Mouse (Mus musculus): ENCODE measurements around the gene Zfp568. TPM values are rescaled to one million over a fixed set of nuclear protein-coding genes. Genes with fewer than 3 reads are reported as not detected.
"Not testable (repeated sequence)": the region's sequence is repeated elsewhere in the genome, so short reads cannot be mapped to it uniquely, and the experiment has no call there.

Gene Zfp568
- polyA plus RNA-seq, 1 experiment: 11.0 TPM

DNA sequence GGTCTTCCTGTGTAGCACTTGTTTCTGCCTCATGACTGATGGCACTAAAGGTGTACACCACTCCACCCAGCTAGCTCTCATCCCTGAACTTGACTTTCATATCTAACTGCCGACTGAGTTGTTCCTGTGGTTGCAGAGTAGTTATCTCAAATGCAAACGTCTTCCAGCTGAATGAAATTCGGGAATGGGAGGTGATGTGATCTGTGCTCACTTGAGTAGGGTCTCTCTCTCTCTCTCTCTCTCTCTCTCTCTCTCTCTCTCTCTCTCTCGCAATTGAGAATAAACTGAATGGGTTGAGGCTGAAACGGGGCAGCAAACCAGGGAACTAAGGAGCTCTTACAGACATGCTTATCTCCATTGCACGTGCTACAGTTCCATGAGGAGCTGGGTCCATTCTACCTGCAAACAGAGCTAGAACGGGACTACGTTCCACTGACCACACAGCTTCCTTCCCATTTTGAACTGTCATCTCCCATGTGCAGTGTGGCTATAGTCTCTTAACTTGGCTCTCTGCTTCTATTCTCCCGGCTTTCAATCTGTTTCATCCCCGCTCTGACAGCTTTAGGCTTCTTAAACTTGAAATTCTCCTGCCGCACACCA, 25.5 kb upstream of the Zfp568 start:
- no peaks in the 10 kb centered on the region for H3K79me2 ChIP-seq (ENCODE audit: control insufficient read depth, insufficient read depth)
- H3K36me3 ChIP-seq (ENCODE audit: control insufficient read depth, insufficient read depth): no peaks in the 10 kb centered on the region
- no peaks in the 10 kb centered on the region for H3K79me3 ChIP-seq (ENCODE audit: low read depth)
- TF ChIP-seq CEBPB (IDR thresholded peaks at IDR 0.05; ENCODE audit: low read depth): no peak
- no peak overlapping the region for H3ac ChIP-seq (ENCODE audit: control insufficient read depth, insufficient read length, low read depth)
- no peaks in the 10 kb centered on the region for H3K27me3 ChIP-seq (ENCODE audit: control insufficient read depth, insufficient read depth, insufficient read length)
- H3K4me3 ChIP-seq (ENCODE audit: insufficient read depth, poor library complexity, severe bottlenecking): no peak overlapping the region

DNA sequence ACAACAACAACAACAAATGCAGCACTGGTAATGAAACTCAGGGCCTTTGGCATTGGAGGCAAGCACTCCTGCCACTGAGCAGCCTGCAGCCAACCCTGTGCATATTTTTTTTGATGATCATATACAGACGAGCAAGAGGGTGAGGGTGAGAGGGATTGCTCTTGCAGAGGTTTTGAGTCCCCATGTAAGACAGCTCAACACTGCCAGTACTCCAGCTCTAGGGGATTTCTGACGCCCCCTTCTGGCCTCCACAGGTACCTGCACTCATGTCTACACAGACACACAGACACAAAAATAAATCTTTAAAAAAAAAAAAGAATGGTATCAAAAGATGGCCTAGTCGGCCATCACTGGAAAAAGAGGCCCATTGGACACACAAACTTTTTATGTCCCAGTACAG, 24.8 kb upstream of the Zfp568 start:
- TF ChIP-seq USF1 (IDR thresholded peaks at IDR 0.05; ENCODE audit: low read depth) (no peak), MAX (IDR thresholded peaks at IDR 0.05) (no peak), FOSL1 (IDR thresholded peaks at IDR 0.05; ENCODE audit: insufficient read depth, low read length, poor library complexity, severe bottlenecking) (no peak), MYOD1 (IDR thresholded peaks at IDR 0.05; ENCODE audit: control insufficient read depth, insufficient read length, low read depth) (no peak), CTCF (IDR thresholded peaks at IDR 0.05; ENCODE audit: control insufficient read depth, insufficient read depth, insufficient read length) (no peak), CEBPB (IDR thresholded peaks at IDR 0.05; ENCODE audit: low read depth) (no peak), MYOG (IDR thresholded peaks at IDR 0.05; ENCODE audit: control insufficient read depth, extremely low read depth, insufficient read length) (no peak)
- no peaks in the 10 kb centered on the region for H3K79me3 ChIP-seq (ENCODE audit: low read depth)
- no peaks in the 10 kb centered on the region for H3K36me3 ChIP-seq (ENCODE audit: control insufficient read depth, insufficient read depth)
- H3ac ChIP-seq (ENCODE audit: control insufficient read depth, insufficient read length, low read depth): no peak overlapping the region
- H3K4me3 ChIP-seq (ENCODE audit: insufficient read depth, poor library complexity, severe bottlenecking): no peak overlapping the region
- H3K79me2 ChIP-seq (ENCODE audit: control insufficient read depth, insufficient read depth): no peaks in the 10 kb centered on the region
- no peaks in the 10 kb centered on the region for H3K27me3 ChIP-seq (ENCODE audit: control insufficient read depth, insufficient read depth, insufficient read length)

DNA sequence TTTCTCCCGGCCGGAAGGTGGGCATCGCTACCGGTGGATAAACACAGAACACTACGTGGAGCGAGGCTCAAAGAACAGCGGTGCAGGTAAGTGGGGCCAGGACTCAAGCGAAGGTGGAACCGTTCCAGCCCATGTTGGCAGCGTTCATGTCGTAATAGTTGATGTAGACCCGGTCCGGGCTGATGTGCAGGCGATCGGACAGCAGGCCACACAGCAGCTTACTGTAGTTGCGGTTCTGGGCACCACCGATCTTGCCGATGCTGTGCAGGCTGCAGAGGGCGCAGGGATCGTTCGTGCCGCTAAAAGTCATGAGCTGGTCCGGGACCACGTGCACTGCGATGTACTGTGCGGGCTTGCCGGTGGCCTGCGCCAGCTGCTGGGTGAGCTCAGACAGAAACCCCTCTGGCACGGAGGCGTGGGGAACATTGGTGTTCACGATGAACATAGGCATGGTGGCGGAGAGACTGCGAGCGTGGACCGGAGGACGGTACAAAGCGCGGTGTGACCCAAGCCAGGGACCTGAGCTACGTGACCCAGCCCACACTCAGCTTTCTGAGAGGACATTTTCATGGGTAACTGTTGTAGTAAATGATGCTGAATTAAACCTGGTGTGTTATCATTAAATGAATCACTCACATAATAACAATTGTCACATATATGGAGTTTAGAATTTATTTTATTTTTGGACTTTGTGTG, 18.5 kb upstream of the Zfp568 start:
- H3K79me3 ChIP-seq (ENCODE audit: low read depth); H3K79me2 ChIP-seq (ENCODE audit: control insufficient read depth, insufficient read depth); H3K36me3 ChIP-seq (ENCODE audit: control insufficient read depth, insufficient read depth); H3K4me3 ChIP-seq (ENCODE audit: insufficient read depth, poor library complexity, severe bottlenecking); H3K27me3 ChIP-seq (ENCODE audit: control insufficient read depth, insufficient read depth, insufficient read length); H3ac ChIP-seq (ENCODE audit: control insufficient read depth, insufficient read length, low read depth): not testable (repeated sequence)

DNA sequence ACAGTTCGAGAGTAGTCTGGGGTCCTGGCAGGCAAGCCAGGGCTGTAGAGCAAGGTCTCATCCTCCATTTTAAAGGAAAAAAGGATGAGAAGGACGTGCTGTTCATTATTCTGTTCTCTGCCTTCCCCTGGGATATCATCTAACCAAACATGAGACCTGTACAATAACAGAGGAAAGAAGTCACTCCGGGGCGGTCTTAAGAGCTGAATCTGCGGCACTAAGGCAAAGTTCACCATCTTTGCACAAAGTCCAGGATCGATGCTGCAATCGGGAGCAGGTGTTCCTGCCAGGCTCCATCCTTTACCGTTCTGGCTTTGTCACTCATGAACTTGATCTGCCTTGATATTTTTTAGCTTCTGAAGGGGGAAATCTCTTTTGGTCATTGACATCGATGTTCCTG, 13.1 kb upstream of the Zfp568 start:
- no peak overlapping the region for H3K4me3 ChIP-seq (ENCODE audit: insufficient read depth, poor library complexity, severe bottlenecking)

DNA sequence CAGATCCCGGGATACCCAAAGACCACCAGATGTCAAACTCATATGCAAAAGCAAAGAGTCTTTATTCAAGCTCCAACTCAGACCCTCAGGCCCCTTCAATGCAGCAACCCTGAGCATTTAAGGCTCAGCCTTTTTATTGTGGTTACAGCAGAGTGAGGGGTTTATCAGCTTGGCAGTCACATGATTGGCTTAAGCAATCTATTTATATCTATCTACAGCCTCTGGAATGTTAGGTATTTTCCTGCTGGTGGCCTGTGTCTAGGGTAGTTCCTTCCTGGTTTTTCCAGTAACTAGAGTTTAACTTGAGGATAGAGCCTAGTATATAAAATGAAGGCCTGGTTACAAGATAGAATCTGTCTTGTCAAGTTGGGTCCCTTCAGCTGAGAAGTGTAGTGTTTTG, 3.0 kb upstream of the Zfp568 start:
- peaks cover 20% of the 10 kb centered on the region for H3K79me2 ChIP-seq (ENCODE audit: control insufficient read depth, insufficient read depth)
- peaks cover 3% of the 10 kb centered on the region for H3K36me3 ChIP-seq (ENCODE audit: control insufficient read depth, insufficient read depth)
- TF ChIP-seq USF1 (IDR thresholded peaks at IDR 0.05; ENCODE audit: low read depth) (peak; percentile 64), FOSL1 (IDR thresholded peaks at IDR 0.05; ENCODE audit: insufficient read depth, low read length, poor library complexity, severe bottlenecking) (no peak), CTCF (IDR thresholded peaks at IDR 0.05; ENCODE audit: control insufficient read depth, insufficient read depth, insufficient read length) (no peak), MYOD1 (IDR thresholded peaks at IDR 0.05; ENCODE audit: control insufficient read depth, insufficient read length, low read depth) (no peak)
- H3K27me3 ChIP-seq (ENCODE audit: control insufficient read depth, insufficient read depth, insufficient read length): no peaks in the 10 kb centered on the region
- no peak overlapping the region for H3K4me3 ChIP-seq (ENCODE audit: insufficient read depth, poor library complexity, severe bottlenecking)
- H3K79me3 ChIP-seq (ENCODE audit: low read depth): peaks cover 16% of the 10 kb centered on the region
- no peak overlapping the region for H3ac ChIP-seq (ENCODE audit: control insufficient read depth, insufficient read length, low read depth)

More for the DNA sequence above, 13.1 kb upstream of the Zfp568 start:
- Histone ChIP-seq H3ac (ENCODE audit: control insufficient read depth, insufficient read length, low read depth) (no peak overlapping the region), H3K79me2 (ENCODE audit: control insufficient read depth, insufficient read depth) (no peaks in the 10 kb centered on the region), H3K36me3 (ENCODE audit: control insufficient read depth, insufficient read depth) (no peaks in the 10 kb centered on the region), H3K79me3 (ENCODE audit: low read depth) (no peaks in the 10 kb centered on the region), H3K27me3 (ENCODE audit: control insufficient read depth, insufficient read depth, insufficient read length) (no peaks in the 10 kb centered on the region)
- no peak for TF ChIP-seq MAX (IDR thresholded peaks at IDR 0.05)
- TF ChIP-seq MYOD1 (IDR thresholded peaks at IDR 0.05; ENCODE audit: control insufficient read depth, insufficient read length, low read depth): no peak
- no peak for TF ChIP-seq CEBPB (IDR thresholded peaks at IDR 0.05; ENCODE audit: low read depth)
- no peak for TF ChIP-seq CTCF (IDR thresholded peaks at IDR 0.05; ENCODE audit: control insufficient read depth, insufficient read depth, insufficient read length)
- no peak for TF ChIP-seq FOSL1 (IDR thresholded peaks at IDR 0.05; ENCODE audit: insufficient read depth, low read length, poor library complexity, severe bottlenecking)
- TF ChIP-seq MYOG (IDR thresholded peaks at IDR 0.05; ENCODE audit: control insufficient read depth, extremely low read depth, insufficient read length): no peak
- TF ChIP-seq USF1 (IDR thresholded peaks at IDR 0.05; ENCODE audit: low read depth): no peak

DNA sequence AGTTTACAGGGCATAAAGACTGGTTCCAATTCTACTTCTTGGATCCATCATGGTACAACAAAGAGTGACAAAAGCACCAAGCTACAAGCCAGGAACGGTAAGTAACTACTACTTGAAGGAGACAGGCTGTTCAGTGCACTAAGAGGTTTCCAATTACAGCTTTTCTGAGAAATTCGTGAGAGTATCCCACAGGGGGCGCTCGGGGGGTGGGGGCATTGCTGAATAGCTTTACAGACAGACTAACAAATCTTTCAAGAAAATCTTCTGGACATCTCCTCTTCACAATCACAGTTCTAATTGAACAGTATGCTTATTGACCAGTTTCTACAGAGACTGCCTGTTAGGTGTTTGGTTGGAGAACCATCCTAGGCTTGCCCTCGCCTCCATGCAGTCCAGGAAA, 2.3 kb upstream of the Zfp568 start:
- H3K4me3 ChIP-seq (ENCODE audit: insufficient read depth, poor library complexity, severe bottlenecking): no peak overlapping the region
- H3K27me3 ChIP-seq (ENCODE audit: control insufficient read depth, insufficient read depth, insufficient read length): no peaks in the 10 kb centered on the region
- H3K79me2 ChIP-seq (ENCODE audit: control insufficient read depth, insufficient read depth): peaks cover 27% of the 10 kb centered on the region
- no peak overlapping the region for H3ac ChIP-seq (ENCODE audit: control insufficient read depth, insufficient read length, low read depth)
- peaks cover 23% of the 10 kb centered on the region for H3K79me3 ChIP-seq (ENCODE audit: low read depth)
- H3K36me3 ChIP-seq (ENCODE audit: control insufficient read depth, insufficient read depth): peaks cover 10% of the 10 kb centered on the region
- TF ChIP-seq USF1 (IDR thresholded peaks at IDR 0.05; ENCODE audit: low read depth): no peak
- no peak for TF ChIP-seq FOSL1 (IDR thresholded peaks at IDR 0.05; ENCODE audit: insufficient read depth, low read length, poor library complexity, severe bottlenecking)
- TF ChIP-seq MAX (IDR thresholded peaks at IDR 0.05): no peak
- TF ChIP-seq MYOD1 (IDR thresholded peaks at IDR 0.05; ENCODE audit: control insufficient read depth, insufficient read length, low read depth): no peak
- no peak for TF ChIP-seq CTCF (IDR thresholded peaks at IDR 0.05; ENCODE audit: control insufficient read depth, insufficient read depth, insufficient read length)
- no peak for TF ChIP-seq CEBPB (IDR thresholded peaks at IDR 0.05; ENCODE audit: low read depth)
- no peak for TF ChIP-seq MYOG (IDR thresholded peaks at IDR 0.05; ENCODE audit: control insufficient read depth, extremely low read depth, insufficient read length)
